Mouse (Mus musculus) bone marrow, adult 2 months (tissue): ENCODE results near the gene Myd88.

ENCODE experiments used
- CTCF ChIP-seq: fragments of 200-500 bp; IDR thresholded peaks from 2 replicates; pipeline ENCODE4 v1.5.1; 2011; ENCODE audit warnings: low read length, control low read depth; ENCODE audit not compliant: control insufficient read depth, insufficient read depth
- POLR2A ChIP-seq: fragments of 200-500 bp; IDR thresholded peaks from 2 replicates; pipeline ENCODE4 v1.6.1; 2011; ENCODE audit warnings: low read depth, mild to moderate bottlenecking, control low read depth, low read length, borderline replicate concordance; ENCODE audit not compliant: control insufficient read depth

- no peak for TF ChIP-seq CTCF
- no peak for TF ChIP-seq POLR2A
These were observed 2.9 kb downstream of the Myd88 start for GRCm38 (mm10) chr9:119338350-119338749.
